15 mouse cellular contexts compared by ENCODE assay signal in the genomic region with DNA sequence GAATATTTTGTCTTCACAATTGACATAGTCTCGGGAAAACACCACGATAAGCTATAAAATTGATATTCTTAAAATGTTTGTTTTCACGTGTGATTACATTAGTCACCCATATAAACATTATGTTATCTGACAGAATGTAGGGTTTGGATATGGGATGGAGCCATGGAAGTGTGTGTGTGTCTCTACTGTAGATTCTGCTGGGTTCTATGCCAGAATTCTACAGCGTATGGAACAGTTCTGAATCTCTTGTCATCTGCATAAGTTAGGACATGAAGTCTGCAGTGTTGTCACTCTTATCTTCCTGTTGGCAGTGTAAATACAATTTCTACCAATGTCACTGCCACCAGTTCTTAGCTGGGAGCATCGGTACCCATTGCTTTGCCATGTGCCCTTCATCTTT.
"Had no signal": no experiment of that assay in that cellular context is flagged by ENCODE, and none has a peak within 500 bp of the region (broad histone marks: within the 10 kb centered on the region; RNA-seq: fewer than 3 reads in every experiment).

No protein-coding gene starts in this region.

- H3K27me3 ChIP-seq: neural tube, embryonic 13.5 days; stomach, embryonic 15.5 days had no signal

- H3K4me3 ChIP-seq: neural tube, embryonic 13.5 days; stomach, embryonic 15.5 days had no signal

- H3K27ac ChIP-seq: neural tube, embryonic 13.5 days; stomach, embryonic 15.5 days; stomach, postnatal 0 days had no signal

- H3K4me2 ChIP-seq: neural tube, embryonic 13.5 days; stomach, embryonic 15.5 days had no signal

- DNase-seq: retina, postnatal 1 day; right cerebral cortex, adult 18-20 months; right cerebral cortex, postnatal 14 days; right cerebral cortex, postnatal 25 days; right cerebral cortex, postnatal 4 days; spleen, adult 18-20 months; thymus, adult 18-20 months; thymus, adult 2 months; thymus, postnatal 14 days; thymus, postnatal 25 days; thymus, postnatal 36 days; thymus, postnatal 4 days had no signal

- H3K9me3 ChIP-seq: neural tube, embryonic 13.5 days; stomach, embryonic 15.5 days had no signal

- H3K9ac ChIP-seq: neural tube, embryonic 13.5 days; stomach, embryonic 15.5 days had no signal

- H3K36me3 ChIP-seq: neural tube, embryonic 13.5 days; stomach, embryonic 15.5 days had no signal
